Mouse (Mus musculus) embryonic stem cell, embryonic (primary cell): ENCODE measurements around the gene 1500011B03Rik.

Experiments
- CTCF ChIA-PET, 4 experiments: fragments of 300-600 bp in 2 of 4; fragments of 350-600 bp in 2 of 4; sonication (Branson Sonifier 250); formaldehyde crosslinking; loops; one replicate each; lab custom pipeline; 2022; ENCODE audit warnings: inconsistent platforms in 2 of 4; lab: Charles Lee
- POLR2A ChIA-PET, 4 experiments: fragments of 300-600 bp in 2 of 4; fragments of 350-600 bp in 2 of 4; sonication (Branson Sonifier 250); formaldehyde crosslinking; loops; one replicate each; lab custom pipeline; 2022; ENCODE audit warnings: antibody characterized with exemption in 4 of 4, inconsistent platforms in 1 of 4; lab: Charles Lee

1500011B03Rik gene

DNA sequence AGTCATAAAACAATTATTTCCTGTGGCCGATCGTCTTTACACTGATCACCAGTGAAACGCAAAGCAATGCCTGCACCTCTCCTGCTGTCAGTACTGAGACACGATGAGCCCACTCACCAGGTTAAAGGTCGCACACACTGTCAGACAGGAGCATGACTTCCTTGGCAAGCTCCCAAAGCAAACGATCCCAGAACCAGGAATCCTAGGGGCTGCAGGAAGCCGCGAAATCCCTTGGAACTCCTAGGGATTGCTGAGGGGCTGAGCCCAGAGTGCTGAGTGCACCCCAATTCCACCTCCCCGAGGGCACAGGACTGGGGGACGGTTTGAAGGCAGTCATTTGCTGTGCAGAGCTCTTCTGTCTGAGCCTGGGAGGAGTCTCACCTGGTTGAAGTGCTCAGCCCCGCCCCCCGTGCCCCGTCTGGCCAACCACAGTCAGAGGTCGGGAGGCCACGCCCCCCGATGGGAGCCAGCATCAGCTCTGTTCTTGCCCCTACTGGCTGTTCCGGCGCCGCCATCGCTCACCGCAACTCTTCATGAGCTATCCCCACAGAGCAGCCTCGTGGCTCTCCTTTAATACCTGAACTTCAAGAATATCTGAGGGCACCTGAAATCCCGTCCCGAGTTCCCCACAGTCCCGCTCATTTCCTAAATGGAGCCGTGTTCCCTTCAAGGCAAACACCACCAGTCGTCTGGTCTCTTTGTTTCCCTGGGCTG is 2.9 kb upstream of the 1500011B03Rik start:
- POLR2A ChIA-PET: interaction anchor here (0.5 to 1.8 kb wide), 80 partner anchors 8 to 1516 kb away, joined by 3 to 20 read pairs (median 4); partner anchors contain the start of genes Gm9936 (in 3 of the 4), 2210016L21Rik (in 2 of the 4), Ankrd13a (in 2 of the 4) and Git2 (in 2 of the 4)
- CTCF ChIA-PET: interaction anchor here (0.6 to 1.4 kb wide), 41 partner anchors 8 to 865 kb away, joined by 3 to 11 read pairs (median 4); partner anchors contain the start of genes 2210016L21Rik (in 1 of the 4) and Gltp (in 1 of the 4)

GRCm38 (mm10) chr5:114824197-114824596 is 929 bp upstream of the 1500011B03Rik start:
- ChIA-PET CTCF (interaction anchor here (0.5 to 1.0 kb wide), 12 partner anchors 13 to 265 kb away, joined by 3 to 5 read pairs (median 3); partner anchors contain the start of gene 2210016L21Rik (in 1 of the 4)), POLR2A (interaction anchor here in 2 of 4 experiments (0.9 to 1.0 kb wide), 5 partner anchors 11 to 882 kb away, joined by 3 read pairs; partner anchors contain the start of gene 2210016L21Rik (in 1 of the 2))

GRCm38 (mm10) chr5:114818124-114818523 is 5.1 kb downstream of the 1500011B03Rik start:
- ChIA-PET CTCF (interaction anchor here in 2 of 4 experiments (0.6 to 1.9 kb wide), 3 partner anchors 8 to 1462 kb away, joined by 3 to 9 read pairs (median 4); no protein-coding TSS in a partner anchor), POLR2A (interaction anchor here in 3 of 4 experiments (0.6 to 4.0 kb wide), 18 partner anchors 8 to 1462 kb away, joined by 3 to 20 read pairs (median 5); partner anchors contain the start of genes Git2 (in 2 of the 3) and Ankrd13a (in 1 of the 3))

GRCm38 (mm10) chr5:114816599-114816998 is 6.7 kb downstream of the 1500011B03Rik start:
- CTCF ChIA-PET: interaction anchor here in 2 of 4 experiments (0.6 to 1.9 kb wide), 3 partner anchors 10 to 1612 kb away, joined by 3 to 9 read pairs (median 4); no protein-coding TSS in a partner anchor
- POLR2A ChIA-PET: interaction anchor here in 2 of 4 experiments (0.7 to 4.0 kb wide), 7 partner anchors 8 to 219 kb away, joined by 3 to 14 read pairs (median 3); partner anchors contain the start of gene Gltp (in 1 of the 2)

- ChIA-PET POLR2A (interaction anchor here in 3 of 4 experiments (0.7 to 4.2 kb wide), 21 partner anchors 9 to 826 kb away, joined by 3 to 48 read pairs (median 4); partner anchors contain the start of genes 1500011B03Rik (in 2 of the 3) and 2210016L21Rik (in 1 of the 3)), CTCF (interaction anchor here in 1 of 4 experiments (0.7 to 0.8 kb wide), 2 partner anchors 9 to 13 kb away, joined by 3 to 4 read pairs; no protein-coding TSS in a partner anchor)
Measured at GRCm38 (mm10) chr5:114813525-114814181, 9.6 kb downstream of the 1500011B03Rik start.

GRCm38 (mm10) chr5:114809826-114810225 is 13.4 kb downstream of the 1500011B03Rik start:
- ChIA-PET CTCF (no interaction called here), POLR2A (interaction anchor here in 2 of 4 experiments (0.5 to 1.7 kb wide), 7 partner anchors 9 to 679 kb away, joined by 3 to 6 read pairs (median 4); partner anchors contain the start of gene Ankrd13a (in 1 of the 2))

GRCm38 (mm10) chr5:114809181-114809756 is 14.0 kb downstream of the 1500011B03Rik start:
- ChIA-PET CTCF (no interaction called here), POLR2A (interaction anchor here in 3 of 4 experiments (0.5 to 1.7 kb wide), 7 partner anchors 8 to 679 kb away, joined by 3 to 6 read pairs (median 4); partner anchors contain the start of gene Ankrd13a (in 1 of the 3))

DNA sequence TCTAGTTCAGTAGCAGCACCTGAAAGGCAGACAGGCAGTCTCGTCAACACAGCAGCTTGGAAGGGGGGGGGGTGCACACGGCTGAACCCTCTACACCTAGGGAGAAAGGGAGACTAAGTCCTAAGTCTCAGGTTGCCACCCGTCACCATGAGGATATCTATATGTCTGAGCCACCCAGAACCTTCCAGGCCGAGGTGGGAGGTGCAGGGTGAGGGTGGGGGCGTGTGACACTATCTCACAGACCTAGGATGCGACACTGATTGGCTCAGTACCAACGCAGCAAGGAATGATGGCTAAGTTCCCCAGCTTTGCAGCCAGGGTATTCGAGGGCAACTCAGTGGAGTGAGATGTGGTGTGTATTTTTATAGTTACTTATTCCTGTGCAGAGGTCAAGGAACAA is 14.9 kb downstream of the 1500011B03Rik start:
- ChIA-PET CTCF (no interaction called here), POLR2A (interaction anchor here in 2 of 4 experiments (0.5 to 1.1 kb wide), 2 partner anchors 9 to 1073 kb away, joined by 3 to 5 read pairs; no protein-coding TSS in a partner anchor)

DNA sequence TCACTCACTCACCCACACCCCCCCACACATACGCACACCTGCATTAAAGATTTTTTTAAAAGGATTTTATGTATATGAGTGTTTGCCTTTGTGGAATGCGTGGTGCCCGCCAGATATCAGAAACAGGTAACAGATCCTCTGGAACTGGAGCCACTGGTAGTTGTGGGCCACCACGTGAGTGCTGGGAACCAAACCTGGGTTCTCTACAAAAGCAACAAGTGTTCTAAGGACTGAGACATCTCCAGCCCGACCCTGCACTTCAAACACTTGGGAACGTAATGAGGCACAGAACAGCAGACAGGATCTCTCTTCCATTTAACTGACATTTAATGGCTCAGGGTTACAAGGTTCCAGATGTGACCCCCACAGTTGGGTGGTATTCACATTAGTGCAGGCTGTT is 15.4 kb downstream of the 1500011B03Rik start:
- CTCF ChIA-PET: no interaction called here
- POLR2A ChIA-PET: interaction anchor here in 3 of 4 experiments (0.5 to 2.7 kb wide), 3 partner anchors 10 to 1073 kb away, joined by 3 to 14 read pairs (median 5); no protein-coding TSS in a partner anchor

DNA sequence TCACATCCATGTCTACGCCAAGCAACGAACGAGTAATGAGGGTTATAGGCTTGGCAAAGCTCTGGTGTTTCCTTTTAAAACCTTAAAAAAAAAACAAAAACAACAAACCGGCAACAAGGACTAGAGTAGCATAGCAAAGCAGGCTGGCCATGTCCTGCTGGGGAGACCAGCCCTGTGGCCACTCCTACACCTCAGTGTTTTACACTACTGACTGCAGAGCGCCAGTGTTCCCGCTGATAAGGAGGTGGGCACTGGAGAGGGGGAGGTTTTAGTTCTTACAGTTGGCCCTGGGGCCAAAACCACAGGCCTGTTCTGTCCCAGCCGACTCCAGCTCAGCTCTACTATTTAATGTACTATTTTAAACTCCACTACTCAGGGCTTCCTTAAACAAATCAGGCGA is 15.8 kb downstream of the 1500011B03Rik start:
- CTCF ChIA-PET: no interaction called here
- POLR2A ChIA-PET: interaction anchor here in 3 of 4 experiments (0.8 to 2.7 kb wide), 4 partner anchors 10 to 111 kb away, joined by 3 to 14 read pairs (median 4); no protein-coding TSS in a partner anchor

- CTCF ChIA-PET: no interaction called here
- POLR2A ChIA-PET: interaction anchor here in 3 of 4 experiments (0.7 to 2.7 kb wide), 7 partner anchors 11 to 110 kb away, joined by 3 to 14 read pairs (median 3); no protein-coding TSS in a partner anchor
Measured at GRCm38 (mm10) chr5:114807063-114807462, 16.2 kb downstream of the 1500011B03Rik start.

DNA sequence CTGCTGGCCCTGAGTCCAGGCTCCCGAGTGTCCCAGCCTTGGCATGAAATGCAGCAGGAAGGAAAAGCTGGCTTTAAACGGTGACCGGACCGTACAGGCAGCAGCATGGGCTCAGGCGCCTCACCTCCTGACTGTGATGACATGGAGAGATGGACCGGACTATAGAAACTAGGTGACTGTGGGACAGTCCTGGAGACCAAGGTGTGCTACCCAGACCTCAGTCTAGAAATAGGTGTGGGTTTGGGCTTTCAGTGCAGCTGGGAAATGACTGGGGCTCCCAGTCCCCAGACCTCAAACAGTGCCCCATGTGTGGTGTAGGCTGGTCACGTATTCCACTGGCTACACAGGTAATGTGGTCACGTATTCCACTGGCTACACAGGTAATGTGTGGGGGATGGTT is 16.6 kb downstream of the 1500011B03Rik start:
- CTCF ChIA-PET: no interaction called here
- POLR2A ChIA-PET: interaction anchor here in 3 of 4 experiments (0.7 to 2.7 kb wide), 9 partner anchors 11 to 110 kb away, joined by 3 to 19 read pairs (median 3); partner anchors contain the start of genes Ankrd13a (in 2 of the 3) and Git2 (in 1 of the 3)

- ChIA-PET CTCF (interaction anchor here in 2 of 4 experiments (0.7 to 2.0 kb wide), 3 partner anchors 20 to 166 kb away, joined by 4 to 5 read pairs (median 5); no protein-coding TSS in a partner anchor), POLR2A (interaction anchor here in 3 of 4 experiments (0.6 to 6.1 kb wide), 20 partner anchors 7 to 353 kb away, joined by 3 to 48 read pairs (median 5); partner anchors contain the start of genes 1500011B03Rik (in 2 of the 3), Ankrd13a (in 2 of the 3) and Git2 (in 2 of the 3))
Measured at GRCm38 (mm10) chr5:114805436-114806350, 17.6 kb downstream of the 1500011B03Rik start.

- POLR2A ChIA-PET: interaction anchor here in 3 of 4 experiments (0.6 to 6.1 kb wide), 15 partner anchors 8 to 354 kb away, joined by 3 to 48 read pairs (median 7); partner anchors contain the start of genes 1500011B03Rik (in 2 of the 3), Ankrd13a (in 2 of the 3) and Git2 (in 2 of the 3)
Measured at GRCm38 (mm10) chr5:114804958-114805357, 18.3 kb downstream of the 1500011B03Rik start.

GRCm38 (mm10) chr5:114804335-114804734 is 18.9 kb downstream of the 1500011B03Rik start:
- CTCF ChIA-PET: interaction anchor here in 2 of 4 experiments (0.5 to 2.0 kb wide), 6 partner anchors 9 to 165 kb away, joined by 3 to 5 read pairs (median 4); partner anchors contain the start of gene Ankrd13a (in 1 of the 2)
- POLR2A ChIA-PET: interaction anchor here in 2 of 4 experiments (1.2 to 6.1 kb wide), 12 partner anchors 8 to 354 kb away, joined by 3 to 48 read pairs (median 8); partner anchors contain the start of genes 1500011B03Rik (in 2 of the 2), Ankrd13a (in 2 of the 2) and Git2 (in 2 of the 2)

More at GRCm38 (mm10) chr5:114804958-114805357, 18.3 kb downstream of the 1500011B03Rik start:
- CTCF ChIA-PET: interaction anchor here in 2 of 4 experiments (0.7 to 2.0 kb wide), 6 partner anchors 10 to 165 kb away, joined by 3 to 5 read pairs (median 4); partner anchors contain the start of gene Ankrd13a (in 1 of the 2)
